Mouse (Mus musculus) embryonic facial prominence, embryonic 12.5 days (tissue): ENCODE measurements around the gene Sipa1l2. TPM values are rescaled to one million over a fixed set of nuclear protein-coding genes. Genes with fewer than 3 reads are reported as not detected.

ENCODE experiments used
- ATAC-seq: fragments of 200-750 bp; cut with Nextera tagmentation; 2 replicates; pipeline ENCODE4 v1.8.0; 2017; ENCODE audit not compliant: insufficient number of reproducible peaks, insufficient read depth, low FRiP score, low TSS enrichment
- H3K27ac ChIP-seq: fragments of 300-500 bp; sonication (generic); 2 replicates; pipeline ENCODE4 v1.5.1; 2016; ENCODE audit warnings: mild to moderate bottlenecking
- H3K27me3 ChIP-seq: fragments of 300-500 bp; sonication (generic); 2 replicates; pipeline ENCODE4 v1.6.1; 2016; ENCODE audit warnings: mild to moderate bottlenecking, moderate library complexity
- H3K36me3 ChIP-seq: fragments of 300-500 bp; sonication (generic); 2 replicates; pipeline ENCODE4 v1.6.1; 2016; ENCODE audit warnings: mild to moderate bottlenecking
- H3K4me1 ChIP-seq: fragments of 300-500 bp; sonication (generic); 2 replicates; pipeline ENCODE4 v1.6.1; 2016
- H3K4me2 ChIP-seq: fragments of 300-500 bp; sonication (generic); replicated peaks from 2 replicates; pipeline ENCODE4 v1.6.1; 2016; ENCODE audit warnings: mild to moderate bottlenecking, moderate library complexity
- H3K4me3 ChIP-seq: fragments of 300-500 bp; sonication (generic); 2 replicates; pipeline ENCODE4 v1.5.1; 2016; ENCODE audit warnings: mild to moderate bottlenecking
- H3K9ac ChIP-seq: fragments of 300-500 bp; sonication (generic); 2 replicates; pipeline ENCODE4 v1.6.1; 2016; ENCODE audit warnings: mild to moderate bottlenecking, moderate library complexity
- H3K9me3 ChIP-seq: fragments of 300-500 bp; sonication (generic); 2 replicates; pipeline ENCODE4 v1.6.1; 2016; ENCODE audit warnings: mild to moderate bottlenecking, moderate library complexity
- WGBS: fragments of 180-500 bp; shearing (Covaris S2); methylation state at CpG from one replicate; pipeline ENCODE4 v1.1.7; 2016; 5-methylcytosine and 5-hydroxymethylcytosine counted together
- polyA plus RNA-seq: library from polyadenylated mRNA; unstranded; fragments of >200 nt; fragmentation: Nextera tagmentation; extraction: Ambion mirVana; gene quantifications from 2 replicates; pipeline ENCODE4 v1.2.1, GENCODE M21; 2016

Sipa1l2 gene
- polyA plus RNA-seq, 1 experiment from 2014 or later = 24.2 TPM

DNA sequence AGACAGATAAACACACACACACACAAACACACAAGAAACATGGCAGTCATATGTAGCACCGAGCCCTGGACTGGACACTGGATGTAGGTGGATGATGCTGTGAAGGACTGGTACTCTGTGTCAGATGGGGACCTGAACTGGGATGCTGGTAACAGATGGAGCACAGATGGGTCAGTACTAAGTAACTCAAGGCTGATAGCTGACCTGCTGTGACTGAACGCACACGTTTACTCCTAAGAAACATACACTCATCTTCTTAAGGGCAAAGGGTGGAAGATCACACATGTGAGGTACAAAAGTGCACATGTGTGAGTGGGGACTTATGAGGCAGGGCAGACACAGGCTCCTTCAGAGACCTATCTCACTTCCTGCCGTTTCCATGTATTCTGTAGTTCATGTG lies 50.7 kb downstream of the Sipa1l2 start:
- H3K27ac ChIP-seq = peak overlapping the region; percentile 47; the same call in 1 of the 2 replicates
- no peak overlapping the region for H3K9ac ChIP-seq
- no peak overlapping the region for H3K4me3 ChIP-seq
- H3K36me3 ChIP-seq = no peaks in the 10 kb centered on the region
- no peak overlapping the region for H3K4me2 ChIP-seq
- ATAC-seq = no peak
- H3K4me1 ChIP-seq = peaks cover 33% of the 10 kb centered on the region
- H3K9me3 ChIP-seq = no peaks in the 10 kb centered on the region
- no peaks in the 10 kb centered on the region for H3K27me3 ChIP-seq
- WGBS = 71% methylated on average over 4 of the region's 4 CpGs

GRCm38 (mm10) chr8:125518301-125518700 lies 51.3 kb downstream of the Sipa1l2 start:
- no peaks in the 10 kb centered on the region for H3K27me3 ChIP-seq
- no peak for ATAC-seq
- H3K9ac ChIP-seq = no peak overlapping the region
- H3K4me3 ChIP-seq = no peak overlapping the region
- H3K9me3 ChIP-seq = no peaks in the 10 kb centered on the region
- no peak overlapping the region for H3K4me2 ChIP-seq
- H3K27ac ChIP-seq = peak overlapping the region; percentile 47; the same call in 1 of the 2 replicates
- peaks cover 32% of the 10 kb centered on the region for H3K4me1 ChIP-seq
- WGBS = 65% methylated on average over 6 of the region's 6 CpGs
- H3K36me3 ChIP-seq = no peaks in the 10 kb centered on the region

DNA sequence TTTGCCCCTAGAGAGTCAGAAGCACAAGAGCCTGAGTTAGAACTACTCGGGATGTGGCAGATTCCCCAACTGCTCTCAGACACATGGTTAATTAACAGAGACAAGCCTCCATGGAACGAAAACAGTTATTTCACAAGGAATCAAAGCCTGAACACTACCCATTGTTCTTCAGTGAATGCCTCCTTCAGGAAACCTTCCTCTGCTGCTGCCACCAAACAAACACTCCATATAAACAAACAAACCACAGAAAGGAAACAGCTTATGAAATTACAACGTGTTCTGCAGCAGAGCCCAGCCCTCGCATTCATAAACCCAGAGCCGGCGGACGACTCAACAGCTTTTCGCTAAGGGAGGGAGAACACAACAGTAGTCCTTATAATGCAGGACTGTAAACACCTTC lies 52.2 kb downstream of the Sipa1l2 start:
- Histone ChIP-seq H3K4me3 (no peak overlapping the region), H3K36me3 (no peaks in the 10 kb centered on the region), H3K27me3 (no peaks in the 10 kb centered on the region), H3K27ac (no peak overlapping the region), H3K9ac (no peak overlapping the region), H3K4me1 (peaks cover 28% of the 10 kb centered on the region; the same call in 1 of the 2 replicates), H3K4me2 (no peak overlapping the region), H3K9me3 (no peaks in the 10 kb centered on the region)
- WGBS = 62% methylated on average over 8 of the region's 8 CpGs
- ATAC-seq = no peak

GRCm38 (mm10) chr8:125516115-125516905 lies 53.3 kb downstream of the Sipa1l2 start:
- H3K9me3 ChIP-seq = no peaks in the 10 kb centered on the region
- H3K4me3 ChIP-seq = no peak overlapping the region
- H3K27ac ChIP-seq = no peak overlapping the region
- no peaks in the 10 kb centered on the region for H3K27me3 ChIP-seq
- peaks cover 28% of the 10 kb centered on the region; the same call in 1 of the 2 replicates for H3K4me1 ChIP-seq
- no peak overlapping the region for H3K4me2 ChIP-seq
- WGBS = 41% methylated on average over 6 of the region's 6 CpGs
- no peak overlapping the region for H3K9ac ChIP-seq
- ATAC-seq = no peak
- H3K36me3 ChIP-seq = no peaks in the 10 kb centered on the region

DNA sequence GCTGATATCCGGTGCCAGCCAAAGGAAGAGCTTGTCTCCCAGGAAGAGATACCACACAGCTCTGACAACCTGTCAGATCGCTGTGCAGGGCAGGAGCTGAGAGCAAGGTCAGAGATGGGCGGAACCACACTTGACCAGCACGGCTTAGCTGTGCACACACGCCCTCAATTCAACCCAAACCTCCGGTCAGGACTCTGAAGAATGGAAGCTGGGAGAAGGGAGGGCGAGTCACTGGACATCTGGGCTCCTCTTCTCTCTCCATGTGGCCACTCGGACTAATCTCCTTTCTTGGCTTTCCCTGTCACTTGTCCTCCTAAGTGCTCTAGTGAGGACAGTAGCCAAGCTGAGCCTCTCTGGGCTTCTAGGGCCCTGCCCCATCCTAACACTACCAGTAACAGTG lies 53.9 kb downstream of the Sipa1l2 start:
- no peak overlapping the region for H3K27ac ChIP-seq
- peaks cover 26% of the 10 kb centered on the region; the same call in 1 of the 2 replicates for H3K4me1 ChIP-seq
- no peaks in the 10 kb centered on the region for H3K36me3 ChIP-seq
- no peak overlapping the region for H3K4me2 ChIP-seq
- no peak for ATAC-seq
- 66% methylated on average over 8 of the region's 8 CpGs for WGBS
- H3K27me3 ChIP-seq = no peaks in the 10 kb centered on the region
- H3K9me3 ChIP-seq = no peaks in the 10 kb centered on the region
- no peak overlapping the region for H3K9ac ChIP-seq
- no peak overlapping the region for H3K4me3 ChIP-seq

GRCm38 (mm10) chr8:125513935-125514334 lies 55.7 kb downstream of the Sipa1l2 start:
- H3K27ac ChIP-seq = no peak overlapping the region
- ATAC-seq = no peak
- H3K9me3 ChIP-seq = no peaks in the 10 kb centered on the region
- H3K4me3 ChIP-seq = no peak overlapping the region
- H3K9ac ChIP-seq = no peak overlapping the region
- WGBS = 17% methylated on average over 5 of the region's 5 CpGs
- no peaks in the 10 kb centered on the region for H3K27me3 ChIP-seq
- H3K4me1 ChIP-seq = peaks cover 35% of the 10 kb centered on the region
- H3K4me2 ChIP-seq = no peak overlapping the region
- H3K36me3 ChIP-seq = no peaks in the 10 kb centered on the region

- WGBS = 56% methylated on average over 5 of the region's 5 CpGs
- Histone ChIP-seq H3K27me3 (no peaks in the 10 kb centered on the region), H3K27ac (no peak overlapping the region), H3K4me3 (no peak overlapping the region), H3K9me3 (no peaks in the 10 kb centered on the region), H3K4me2 (no peak overlapping the region), H3K4me1 (peaks cover 35% of the 10 kb centered on the region), H3K36me3 (no peaks in the 10 kb centered on the region), H3K9ac (no peak overlapping the region)
- ATAC-seq = no peak
Observed at GRCm38 (mm10) chr8:125513242-125513866, 56.3 kb downstream of the Sipa1l2 start.

DNA sequence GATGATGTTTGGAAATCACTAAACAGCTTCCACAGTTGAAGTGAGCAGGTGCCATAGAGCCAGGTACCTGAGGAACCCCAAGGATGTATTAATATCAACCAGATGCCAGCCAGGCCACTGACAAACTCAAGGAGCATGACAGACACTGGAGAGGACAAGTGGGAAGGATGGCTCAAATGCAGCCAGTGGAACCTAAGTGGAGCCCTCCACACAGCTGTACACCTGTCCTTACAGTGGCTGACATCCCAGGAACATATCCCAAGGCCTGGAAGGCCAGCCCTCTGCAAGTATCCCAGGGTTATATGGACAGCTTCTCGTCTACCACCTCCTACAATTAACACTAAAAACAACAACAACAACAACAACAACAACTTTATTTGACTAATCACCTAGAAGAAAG lies 57.0 kb downstream of the Sipa1l2 start:
- Histone ChIP-seq H3K4me3 (no peak overlapping the region), H3K9me3 (no peaks in the 10 kb centered on the region), H3K9ac (no peak overlapping the region), H3K4me1 (peaks cover 31% of the 10 kb centered on the region), H3K4me2 (no peak overlapping the region), H3K27ac (no peak overlapping the region), H3K27me3 (no peaks in the 10 kb centered on the region), H3K36me3 (no peaks in the 10 kb centered on the region)
- ATAC-seq = no peak
- 76% methylated on average over 1 of the region's 1 CpGs for WGBS

DNA sequence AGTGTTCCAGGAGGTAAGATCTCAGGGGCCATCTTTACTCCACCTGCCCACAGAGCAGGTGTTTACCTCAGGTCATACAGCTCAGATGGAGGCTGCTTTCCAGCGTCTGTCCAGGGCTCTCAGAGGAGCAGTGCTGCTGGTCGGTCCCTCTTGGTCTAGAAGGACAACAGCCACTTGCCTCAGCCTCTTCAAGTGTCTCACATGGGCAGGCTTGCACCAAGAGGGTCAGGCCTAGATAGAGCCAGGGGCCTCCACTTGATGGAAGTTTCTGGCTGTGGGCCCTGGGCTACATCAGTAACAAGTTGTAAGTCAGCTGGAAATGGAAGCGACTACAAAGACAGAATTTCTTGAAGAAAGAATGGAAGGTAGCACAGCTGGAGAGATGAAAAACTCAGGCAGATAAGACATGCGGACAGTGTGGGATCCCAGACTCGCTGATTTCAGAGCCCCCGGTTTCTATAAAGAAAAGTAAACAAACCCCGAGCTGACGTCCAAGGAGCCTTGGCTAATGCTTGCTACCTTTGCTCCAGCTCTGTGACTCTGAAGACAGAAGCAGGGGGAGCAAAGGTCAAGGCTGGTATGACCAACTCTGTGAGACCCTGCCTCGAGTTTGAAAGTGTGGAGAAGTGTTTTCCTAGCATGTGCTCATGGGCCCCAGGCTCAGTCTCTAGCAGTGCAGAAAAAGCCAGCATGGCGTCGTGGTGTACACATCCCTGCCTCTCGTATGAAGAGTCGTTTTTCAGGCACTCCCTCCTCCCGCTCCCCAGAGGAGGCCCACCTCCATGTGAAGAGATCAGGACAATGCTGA lies 58.5 kb downstream of the Sipa1l2 start:
- Histone ChIP-seq H3K27me3 (no peaks in the 10 kb centered on the region), H3K9ac (no peak overlapping the region), H3K9me3 (no peaks in the 10 kb centered on the region), H3K4me2 (no peak overlapping the region), H3K36me3 (no peaks in the 10 kb centered on the region), H3K27ac (no peak overlapping the region), H3K4me3 (no peak overlapping the region), H3K4me1 (peaks cover 27% of the 10 kb centered on the region)
- WGBS = 56% methylated on average over 14 of the region's 14 CpGs
- no peak for ATAC-seq

- Histone ChIP-seq H3K9ac (no peak overlapping the region), H3K4me3 (no peak overlapping the region), H3K4me1 (peaks cover 31% of the 10 kb centered on the region), H3K36me3 (no peaks in the 10 kb centered on the region), H3K9me3 (no peaks in the 10 kb centered on the region), H3K27ac (no peak overlapping the region), H3K4me2 (no peak overlapping the region), H3K27me3 (0 out of 2 replicates have a peak, but pooled peaks cover 4% of the 10 kb centered on the region)
- 33% methylated on average over 4 of the region's 4 CpGs for WGBS
- ATAC-seq = no peak
Observed at GRCm38 (mm10) chr8:125509776-125510175, 59.8 kb downstream of the Sipa1l2 start.

DNA sequence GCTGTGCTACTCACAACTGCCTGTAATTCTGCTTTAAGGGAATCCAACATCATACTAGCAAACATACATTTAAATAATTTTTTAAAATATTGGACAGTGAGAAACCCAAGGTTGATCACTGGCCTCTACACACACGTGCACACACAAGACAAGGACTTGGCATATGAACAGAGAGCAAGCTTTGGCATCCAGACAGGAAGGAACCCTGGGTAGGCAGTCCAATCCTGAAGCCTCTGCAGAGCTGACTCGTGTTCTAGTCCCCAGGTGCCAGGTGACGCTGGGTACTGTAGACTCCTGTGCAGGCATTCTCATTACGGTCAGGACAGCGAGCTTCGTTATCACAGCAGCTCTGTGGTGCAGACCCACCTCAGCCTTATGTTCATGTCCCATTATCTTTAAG lies 60.4 kb downstream of the Sipa1l2 start:
- no peak overlapping the region for H3K27ac ChIP-seq
- no peaks in the 10 kb centered on the region for H3K9me3 ChIP-seq
- no peak overlapping the region for H3K9ac ChIP-seq
- no peak for ATAC-seq
- peaks cover 37% of the 10 kb centered on the region for H3K4me1 ChIP-seq
- 0 out of 2 replicates have a peak, but pooled peaks cover 4% of the 10 kb centered on the region for H3K27me3 ChIP-seq
- H3K4me3 ChIP-seq = no peak overlapping the region
- 85% methylated on average over 6 of the region's 6 CpGs for WGBS
- H3K4me2 ChIP-seq = no peak overlapping the region
- no peaks in the 10 kb centered on the region for H3K36me3 ChIP-seq
